Mouse (Mus musculus) spleen, postnatal 4 days (tissue): ENCODE measurements around the gene Vps26a.

Source experiments
- DNase-seq, 2 experiments: peaks; one replicate each; pipeline ENCODE4 v3.0.0; 2022; ENCODE audit warnings: low spot score in 2 of 2

Vps26a gene

GRCm38 (mm10) chr10:62486618-62487415 lies at the start of gene Vps26a:
Gene Vps26a (minus strand): TSS chr10:62486805.
- DNase-seq = peak; percentile 99

- no peak for DNase-seq
These were observed 47.9 kb upstream of the Vps26a start for GRCm38 (mm10) chr10:62534509-62534908.

GRCm38 (mm10) chr10:62532832-62533231 lies 46.2 kb upstream of the Vps26a start:
- DNase-seq = no peak

GRCm38 (mm10) chr10:62530183-62530582 lies 43.6 kb upstream of the Vps26a start:
- DNase-seq = no peak

- no peak for DNase-seq
These were observed 40.7 kb upstream of the Vps26a start, which contains the start of gene Srgn for GRCm38 (mm10) chr10:62527351-62527750. Gene Srgn (minus strand): TSS chr10:62527451.

- no peak for DNase-seq
These were observed 35.8 kb upstream of the Vps26a start for GRCm38 (mm10) chr10:62522346-62522950.

- DNase-seq = no peak
These were observed 35.2 kb upstream of the Vps26a start for GRCm38 (mm10) chr10:62521763-62522162.

GRCm38 (mm10) chr10:62520911-62521310 lies 34.3 kb upstream of the Vps26a start:
- no peak for DNase-seq

- DNase-seq = no peak
These were observed 30.9 kb upstream of the Vps26a start for GRCm38 (mm10) chr10:62517511-62517910.

- DNase-seq = no peak
These were observed 26.2 kb upstream of the Vps26a start for GRCm38 (mm10) chr10:62512855-62513254.

GRCm38 (mm10) chr10:62511528-62511927 lies 24.9 kb upstream of the Vps26a start:
- DNase-seq = no peak

GRCm38 (mm10) chr10:62509032-62509656 lies 22.5 kb upstream of the Vps26a start:
- DNase-seq = no peak

- peak; percentile 28 to 68 for DNase-seq
These were observed 21.9 kb upstream of the Vps26a start for GRCm38 (mm10) chr10:62508459-62508858.

GRCm38 (mm10) chr10:62507591-62508308 lies 21.1 kb upstream of the Vps26a start:
- DNase-seq = peak; percentile 60 to 83

- no peak for DNase-seq
These were observed 20.5 kb upstream of the Vps26a start for GRCm38 (mm10) chr10:62507071-62507470.

- DNase-seq = peak in 1 of 2 experiments; percentile 35
These were observed 19.5 kb upstream of the Vps26a start for GRCm38 (mm10) chr10:62506019-62506556.

GRCm38 (mm10) chr10:62505224-62505983 lies 18.8 kb upstream of the Vps26a start:
- DNase-seq = no peak

- no peak for DNase-seq
These were observed 17.4 kb upstream of the Vps26a start for GRCm38 (mm10) chr10:62503836-62504628.

- DNase-seq = no peak
These were observed 16.7 kb upstream of the Vps26a start for GRCm38 (mm10) chr10:62503353-62503752.

GRCm38 (mm10) chr10:62501951-62502350 lies 15.3 kb upstream of the Vps26a start:
- no peak for DNase-seq
